In the genomic region with DNA sequence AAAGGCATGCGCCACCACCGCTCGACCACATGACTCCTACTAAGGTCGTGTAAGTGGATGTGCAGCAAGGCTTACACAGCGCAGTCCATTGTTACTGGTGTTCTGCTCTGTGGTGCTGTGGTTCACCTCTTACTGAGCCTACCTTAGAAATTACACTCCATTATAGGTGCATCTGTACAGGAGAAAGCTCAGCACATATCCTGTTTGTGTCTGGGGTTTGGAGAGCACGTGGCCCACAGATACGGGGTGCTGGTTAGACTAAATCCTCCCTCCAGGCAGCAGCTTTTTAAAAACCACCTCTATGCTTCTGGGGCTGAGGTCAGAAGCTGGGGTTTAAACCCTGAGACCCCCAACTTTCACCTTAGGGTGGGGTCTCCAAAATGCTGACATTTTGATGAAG, we compare ENCODE assay signal across 10 mouse cellular contexts.
"Had no signal": no experiment of that assay in that cellular context is flagged by ENCODE, and none has a peak within 500 bp of the region (broad histone marks: within the 10 kb centered on the region; RNA-seq: fewer than 3 reads in every experiment).

No protein-coding gene starts in this region.

- H3K4me2 ChIP-seq: limb, embryonic 13.5 days; midbrain, embryonic 15.5 days; neural tube, embryonic 13.5 days had no signal

- H3K27me3 ChIP-seq: midbrain, embryonic 15.5 days had no signal

- ATAC-seq: midbrain, embryonic 15.5 days had no signal

- H3K9ac ChIP-seq: limb, embryonic 13.5 days; liver, embryonic 14.5 days; midbrain, embryonic 15.5 days; neural tube, embryonic 13.5 days had no signal

- H3K9me3 ChIP-seq: limb, embryonic 13.5 days; midbrain, embryonic 15.5 days; neural tube, embryonic 13.5 days had no signal

- H3K4me3 ChIP-seq: limb, embryonic 13.5 days; midbrain, embryonic 15.5 days; neural tube, embryonic 13.5 days had no signal

- H3K36me3 ChIP-seq: limb, embryonic 13.5 days; midbrain, embryonic 15.5 days; neural tube, embryonic 13.5 days had no signal

- DNase-seq: kidney, postnatal 36 days; layer of hippocampus, adult 9-11 months; layer of hippocampus, postnatal 36 days; lung, adult 18-20 months; right cerebral cortex, postnatal 25 days; thymus, postnatal 4 days had no signal

- H3K27ac ChIP-seq: limb, embryonic 13.5 days; liver, embryonic 14.5 days; midbrain, embryonic 15.5 days; neural tube, embryonic 13.5 days had no signal
